Mouse (Mus musculus) neural tube, embryonic 14.5 days (tissue): ENCODE measurements at regions not wholly inside any gene's neighbourhood (a gene's known extent, or its start where the extent isn't known, plus 50 kb on each side); places are given as distances from the start of the nearest gene placed in this dataset.

Experiments
- ATAC-seq: fragments of 200-750 bp; cut with Nextera tagmentation; 2 replicates; pipeline ENCODE4 v1.8.0; 2017; ENCODE audit warnings: low read depth, mild to moderate bottlenecking, moderate TSS enrichment, moderate library complexity
- H3K27ac ChIP-seq: fragments of 300-500 bp; sonication (generic); 2 replicates; pipeline ENCODE4 v1.5.1; 2014; ENCODE audit warnings: low read depth, mild to moderate bottlenecking, control low read depth, low read length, moderate library complexity, mixed read lengths
- H3K27me3 ChIP-seq: fragments of 300-500 bp; sonication (generic); 2 replicates; pipeline ENCODE4 v1.6.1; 2014; ENCODE audit warnings: low read length; ENCODE audit not compliant: control insufficient read depth, insufficient read depth
- H3K36me3 ChIP-seq: fragments of 300-500 bp; sonication (generic); 2 replicates; pipeline ENCODE4 v1.6.1; 2014; ENCODE audit warnings: low read length, mixed read lengths; ENCODE audit not compliant: control insufficient read depth, insufficient read depth
- H3K4me1 ChIP-seq: fragments of 300-500 bp; sonication (generic); 2 replicates; pipeline ENCODE4 v1.6.1; 2014; ENCODE audit warnings: low read length; ENCODE audit not compliant: control insufficient read depth, insufficient read depth
- H3K4me2 ChIP-seq: fragments of 300-500 bp; sonication (generic); 2 replicates; pipeline ENCODE4 v1.6.1; 2014; ENCODE audit warnings: mild to moderate bottlenecking, low read depth, low read length, control low read depth
- H3K4me3 ChIP-seq: fragments of 300-500 bp; sonication (generic); 2 replicates; pipeline ENCODE4 v1.5.1; 2014; ENCODE audit warnings: low read depth, low read length, control low read depth, mixed read lengths
- H3K9ac ChIP-seq: fragments of 300-500 bp; sonication (generic); replicated peaks from 2 replicates; pipeline ENCODE4 v1.6.1; 2014; ENCODE audit warnings: low read depth, mild to moderate bottlenecking, control low read depth, low read length, mixed read lengths
- H3K9me3 ChIP-seq: fragments of 300-500 bp; sonication (generic); 2 replicates; pipeline ENCODE4 v1.6.1; 2016; ENCODE audit warnings: low read length; ENCODE audit not compliant: control insufficient read depth
- WGBS: fragments of 180-500 bp; shearing (Covaris S2); extraction: QIAGEN DNeasy Blood & Tissue Kit; methylation state at CpG from one replicate; pipeline ENCODE4 v1.1.7; 2014; 5-methylcytosine and 5-hydroxymethylcytosine counted together

DNA sequence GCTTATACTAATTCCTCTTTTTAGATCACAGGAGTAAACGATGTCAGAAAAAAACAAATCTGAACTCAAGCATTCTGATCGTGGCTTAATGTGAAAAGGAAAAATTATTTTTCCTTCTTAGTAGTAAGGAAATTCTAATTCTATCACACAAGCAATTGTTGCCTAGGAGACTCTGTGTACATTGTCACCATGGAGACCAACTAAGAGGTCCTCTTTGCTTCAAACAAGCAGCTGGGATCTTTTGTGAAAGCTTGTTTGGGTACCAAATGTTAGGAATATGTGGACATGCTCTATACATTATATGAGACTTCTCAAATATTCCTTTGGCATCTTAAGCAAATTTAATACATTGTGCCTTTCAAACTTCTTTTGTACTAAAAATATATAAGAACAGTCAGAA is 345.9 kb upstream of the Atp10a start:
- Histone ChIP-seq H3K27ac (no peak overlapping the region), H3K9ac (no peak overlapping the region), H3K36me3 (no peaks in the 10 kb centered on the region), H3K4me1 (no peaks in the 10 kb centered on the region), H3K27me3 (no peaks in the 10 kb centered on the region), H3K9me3 (no peaks in the 10 kb centered on the region), H3K4me3 (no peak overlapping the region), H3K4me2 (no peak overlapping the region)
- 74% methylated on average over 2 of the region's 2 CpGs for WGBS
- ATAC-seq = no peak

DNA sequence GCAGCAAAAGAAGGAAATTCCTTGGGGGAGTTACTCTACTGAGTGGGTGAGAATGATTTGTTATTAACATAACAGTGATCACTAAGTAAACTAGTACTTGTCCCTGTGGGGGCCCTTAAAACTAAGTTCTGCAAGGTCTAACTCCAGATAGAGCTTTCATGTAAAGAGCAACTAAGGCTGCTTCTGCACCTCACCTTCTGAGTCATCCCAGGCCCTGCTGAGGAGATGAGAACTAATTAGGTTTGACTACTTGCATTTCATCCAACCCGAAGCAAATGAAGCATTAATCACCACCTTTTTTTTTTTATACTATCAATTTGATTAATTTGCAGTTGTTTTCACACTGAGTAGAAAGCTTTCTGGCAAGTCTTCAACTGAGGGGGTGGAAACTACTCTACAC is 333.6 kb upstream of the Atp10a start:
- H3K9me3 ChIP-seq = no peaks in the 10 kb centered on the region
- H3K4me3 ChIP-seq = no peak overlapping the region
- no peak overlapping the region for H3K27ac ChIP-seq
- 51% methylated on average over 1 of the region's 1 CpGs for WGBS
- no peaks in the 10 kb centered on the region for H3K4me1 ChIP-seq
- H3K9ac ChIP-seq = no peak overlapping the region
- no peak overlapping the region for H3K4me2 ChIP-seq
- no peaks in the 10 kb centered on the region for H3K36me3 ChIP-seq
- ATAC-seq = no peak
- no peaks in the 10 kb centered on the region for H3K27me3 ChIP-seq

DNA sequence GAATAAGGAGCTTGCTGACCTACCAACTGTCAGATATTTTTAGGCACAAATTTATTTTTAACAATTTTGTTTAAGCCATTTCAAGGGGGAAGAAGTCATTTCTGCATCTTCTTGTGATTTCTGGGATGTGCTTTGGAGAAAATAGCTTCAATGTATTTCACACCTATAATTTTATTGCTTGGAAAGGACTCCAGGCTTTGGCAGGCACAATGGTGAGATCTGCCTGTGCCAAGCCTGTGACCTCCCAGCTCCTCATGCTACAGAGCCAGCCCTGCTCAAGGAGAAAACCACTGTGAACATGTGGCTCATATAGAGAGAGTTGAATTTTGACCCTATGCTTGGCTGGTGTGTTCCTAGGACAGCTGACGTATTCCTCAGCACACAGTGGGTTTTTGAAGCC is 288.6 kb upstream of the Atp10a start:
- ATAC-seq = no peak
- no peak overlapping the region for H3K27ac ChIP-seq
- WGBS = 85% methylated on average over 1 of the region's 1 CpGs

DNA sequence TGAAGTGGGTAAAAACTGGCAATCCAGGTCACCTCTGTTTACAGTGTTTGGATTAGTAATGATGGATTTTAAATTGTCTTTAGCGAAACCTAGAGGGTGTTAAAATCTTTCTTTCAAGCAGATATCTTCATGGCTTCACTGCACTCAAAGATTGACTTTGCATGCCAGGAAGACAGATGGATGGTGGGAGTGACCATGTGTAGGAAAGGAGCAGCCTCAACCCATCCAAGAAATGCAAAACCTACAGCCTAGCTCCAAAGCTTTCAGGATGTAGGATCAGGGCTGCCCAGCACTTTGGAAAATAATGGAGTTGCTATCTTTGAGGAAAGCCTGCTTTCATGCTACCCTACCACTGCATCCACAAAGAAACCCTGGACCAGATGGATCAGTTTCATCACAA is 272.6 kb upstream of the Atp10a start:
- H3K4me3 ChIP-seq = no peak overlapping the region
- H3K9ac ChIP-seq = no peak overlapping the region
- no peak overlapping the region for H3K27ac ChIP-seq
- H3K36me3 ChIP-seq = no peaks in the 10 kb centered on the region
- no peaks in the 10 kb centered on the region for H3K4me1 ChIP-seq
- WGBS = 78% methylated on average over 1 of the region's 1 CpGs
- no peaks in the 10 kb centered on the region for H3K27me3 ChIP-seq
- H3K4me2 ChIP-seq = no peak overlapping the region
- ATAC-seq = no peak
- no peaks in the 10 kb centered on the region for H3K9me3 ChIP-seq

More for the DNA sequence above, 288.6 kb upstream of the Atp10a start:
- Histone ChIP-seq H3K4me2 (no peak overlapping the region), H3K27me3 (no peaks in the 10 kb centered on the region), H3K4me3 (no peak overlapping the region), H3K9me3 (no peaks in the 10 kb centered on the region), H3K4me1 (no peaks in the 10 kb centered on the region), H3K36me3 (no peaks in the 10 kb centered on the region), H3K9ac (no peak overlapping the region)

DNA sequence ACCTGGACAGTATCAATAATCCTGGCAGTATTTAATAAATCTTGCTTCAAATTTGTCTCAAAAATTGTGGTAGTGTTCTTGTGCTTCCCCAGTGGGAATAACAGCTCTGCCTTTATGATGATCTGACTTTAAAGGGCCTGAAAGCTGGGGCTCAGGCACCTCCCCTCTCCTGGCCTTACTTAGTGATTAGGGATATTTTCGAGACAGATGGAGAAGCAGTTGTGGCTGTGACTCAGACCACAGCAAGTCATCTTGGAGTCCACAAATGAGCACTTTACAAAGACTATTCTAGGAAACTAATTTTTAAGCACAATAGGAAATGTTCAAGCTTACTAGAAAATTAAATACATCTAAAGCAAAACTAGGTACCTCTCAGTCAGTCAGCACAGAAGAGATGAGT is 267.6 kb upstream of the Atp10a start:
- no peak for ATAC-seq
- H3K27ac ChIP-seq = no peak overlapping the region
- no peaks in the 10 kb centered on the region for H3K27me3 ChIP-seq
- 83% methylated on average over 1 of the region's 1 CpGs for WGBS
- H3K36me3 ChIP-seq = no peaks in the 10 kb centered on the region
- no peaks in the 10 kb centered on the region for H3K4me1 ChIP-seq
- H3K9ac ChIP-seq = no peak overlapping the region
- H3K9me3 ChIP-seq = no peaks in the 10 kb centered on the region
- H3K4me2 ChIP-seq = no peak overlapping the region
- no peak overlapping the region for H3K4me3 ChIP-seq

DNA sequence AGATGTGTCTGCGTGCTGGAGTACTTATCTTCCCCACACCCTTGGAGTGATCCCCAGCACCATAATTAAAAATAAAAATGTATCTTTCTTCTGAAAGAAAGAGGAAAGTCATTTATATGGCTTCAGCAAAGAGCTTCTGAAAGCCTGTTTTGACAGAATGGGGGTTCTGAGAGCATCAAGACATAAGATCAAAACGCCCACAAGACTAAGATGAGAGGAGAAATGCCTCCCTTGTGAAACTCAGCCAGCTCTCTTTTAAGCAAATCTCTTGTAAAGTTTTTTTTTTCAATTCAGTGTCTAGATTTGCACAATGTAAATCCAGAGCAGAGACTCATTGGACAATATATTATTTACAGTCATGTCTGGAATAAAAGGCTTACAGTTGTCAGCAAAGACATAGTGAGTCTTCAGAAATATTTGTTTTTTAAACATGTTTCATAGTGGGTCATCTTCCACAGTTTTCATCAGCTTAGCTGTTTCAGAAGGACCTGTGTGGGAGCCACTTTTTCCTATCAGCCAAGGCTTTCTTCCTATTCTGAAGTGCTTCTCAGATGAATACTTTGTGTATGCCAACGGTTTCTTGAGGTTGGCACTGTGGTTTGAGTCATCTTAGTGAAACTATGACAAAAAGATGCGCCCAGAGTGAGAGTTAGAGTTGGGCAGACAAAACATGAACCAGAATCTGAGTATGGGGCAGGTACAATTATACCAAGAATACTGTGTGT is 263.4 kb upstream of the Atp10a start:
- ATAC-seq = no peak
- 83% methylated on average over 4 of the region's 4 CpGs for WGBS
- Histone ChIP-seq H3K4me3 (no peak overlapping the region), H3K4me1 (no peaks in the 10 kb centered on the region), H3K27ac (no peak overlapping the region), H3K9ac (no peak overlapping the region), H3K4me2 (no peak overlapping the region), H3K27me3 (no peaks in the 10 kb centered on the region), H3K36me3 (no peaks in the 10 kb centered on the region), H3K9me3 (no peaks in the 10 kb centered on the region)

DNA sequence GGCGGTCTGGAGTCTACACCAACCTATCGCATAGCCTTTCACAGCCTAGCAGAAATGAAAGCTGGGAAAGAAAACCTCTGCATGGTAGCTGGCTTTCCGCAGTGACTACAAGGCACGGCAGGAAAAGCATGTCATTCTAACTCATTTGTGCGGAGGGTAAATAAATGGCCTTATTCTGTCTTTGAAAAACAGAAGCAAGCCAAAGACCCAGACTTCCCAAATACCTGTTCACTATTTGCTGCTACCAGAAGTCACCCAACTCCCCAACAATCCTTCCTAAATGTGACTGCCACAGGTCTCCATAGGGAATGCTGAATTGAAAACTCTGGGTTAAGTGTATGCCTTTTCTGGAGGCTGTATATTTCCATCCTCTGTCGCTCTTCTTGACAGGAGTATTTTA is 258.0 kb upstream of the Atp10a start:
- H3K36me3 ChIP-seq = no peaks in the 10 kb centered on the region
- H3K4me2 ChIP-seq = peak overlapping the region; percentile 52
- 0 out of 2 replicates have a peak, but pooled peaks cover 3% of the 10 kb centered on the region for H3K4me1 ChIP-seq
- no peak for ATAC-seq
- H3K9me3 ChIP-seq = no peaks in the 10 kb centered on the region
- WGBS = 2% methylated on average over 6 of the region's 6 CpGs
- H3K27me3 ChIP-seq = no peaks in the 10 kb centered on the region
- H3K9ac ChIP-seq = peak overlapping the region; percentile 37
- peak overlapping the region; percentile 46; the same call in 1 of the 2 replicates for H3K4me3 ChIP-seq
- H3K27ac ChIP-seq = peak overlapping the region; percentile 96

DNA sequence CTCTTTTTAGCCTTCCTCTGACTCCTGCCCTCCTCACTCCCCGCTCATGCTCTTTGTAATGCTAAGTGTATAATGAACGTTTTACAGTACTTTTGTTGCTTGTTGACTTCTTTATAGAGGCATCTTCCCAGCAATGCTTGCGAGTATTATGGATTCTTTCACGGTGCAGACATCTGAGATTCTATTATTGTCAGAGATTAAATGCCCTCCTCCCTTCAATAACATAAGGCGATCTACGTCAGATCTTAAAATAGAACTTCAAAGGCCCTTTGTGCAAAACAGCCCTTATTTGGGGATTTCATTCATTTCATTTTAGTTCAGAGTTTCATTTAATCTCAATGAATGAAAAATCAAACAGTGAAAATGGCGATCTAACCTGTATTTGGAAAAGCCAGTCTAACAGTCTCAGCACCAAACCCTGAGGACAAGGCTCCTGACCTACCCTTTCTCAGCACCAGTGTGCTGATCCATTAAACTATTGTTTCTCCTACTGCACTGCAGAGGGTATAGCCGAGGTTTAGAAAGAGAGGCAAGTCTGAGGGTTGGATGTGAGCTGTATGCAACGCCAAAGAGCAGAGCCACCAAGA is 257.3 kb upstream of the Atp10a start:
- Histone ChIP-seq H3K9ac (peak overlapping the region; percentile 37), H3K4me2 (peak overlapping the region; percentile 52), H3K9me3 (no peaks in the 10 kb centered on the region), H3K4me1 (0 out of 2 replicates have a peak, but pooled peaks cover 3% of the 10 kb centered on the region), H3K36me3 (no peaks in the 10 kb centered on the region), H3K27ac (peak overlapping the region; percentile 96), H3K4me3 (peak overlapping the region; percentile 46), H3K27me3 (no peaks in the 10 kb centered on the region)
- under 1% methylated on average over 9 of the region's 9 CpGs for WGBS
- ATAC-seq = peak; percentile 22

DNA sequence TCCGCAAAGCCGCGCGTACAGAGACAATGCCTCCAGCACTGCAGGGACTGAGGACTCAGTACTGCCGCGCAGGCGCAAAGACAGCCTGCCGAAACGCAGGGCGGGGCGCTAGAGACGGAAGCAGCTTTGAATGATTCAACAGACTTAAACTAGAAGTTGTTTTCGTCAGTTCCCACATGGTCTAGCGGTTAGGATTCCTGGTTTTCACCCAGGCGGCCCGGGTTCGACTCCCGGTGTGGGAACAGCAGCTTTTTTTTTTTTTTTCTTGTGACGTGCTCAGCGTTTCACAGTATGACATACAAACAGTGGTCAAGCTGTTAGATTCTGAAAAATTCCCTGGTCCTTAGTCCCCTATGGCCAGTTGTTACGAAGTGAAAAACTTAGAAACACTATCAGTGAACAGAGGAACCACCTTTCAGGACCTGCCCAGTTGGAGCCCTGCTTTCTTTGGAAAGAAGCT is 256.8 kb upstream of the Atp10a start:
- WGBS = under 1% methylated on average over 21 of the region's 21 CpGs
- H3K9me3 ChIP-seq = no peaks in the 10 kb centered on the region
- H3K4me3 ChIP-seq = peak overlapping the region; percentile 46
- peak overlapping the region; percentile 96 for H3K27ac ChIP-seq
- H3K4me2 ChIP-seq = peak overlapping the region; percentile 57
- 0 out of 2 replicates have a peak, but pooled peaks cover 3% of the 10 kb centered on the region for H3K4me1 ChIP-seq
- H3K9ac ChIP-seq = peak overlapping the region; percentile 37
- peak; percentile 99 for ATAC-seq
- no peaks in the 10 kb centered on the region for H3K36me3 ChIP-seq
- H3K27me3 ChIP-seq = no peaks in the 10 kb centered on the region
